Mouse (Mus musculus) olfactory bulb, adult 2 months (tissue): ENCODE data around the gene Gif.

Experiments
- CTCF ChIP-seq: fragments of 200-500 bp; IDR thresholded peaks from 2 replicates; pipeline ENCODE4 v1.5.1; 2012; ENCODE audit warnings: low read depth, mild to moderate bottlenecking, low read length, moderate library complexity; ENCODE audit not compliant: insufficient read depth
- POLR2A ChIP-seq: fragments of 200-500 bp; IDR thresholded peaks from 2 replicates; pipeline ENCODE4 v1.6.1; 2012; ENCODE audit warnings: mild to moderate bottlenecking, low read depth, low read length, moderate library complexity; ENCODE audit not compliant: insufficient read depth

DNA sequence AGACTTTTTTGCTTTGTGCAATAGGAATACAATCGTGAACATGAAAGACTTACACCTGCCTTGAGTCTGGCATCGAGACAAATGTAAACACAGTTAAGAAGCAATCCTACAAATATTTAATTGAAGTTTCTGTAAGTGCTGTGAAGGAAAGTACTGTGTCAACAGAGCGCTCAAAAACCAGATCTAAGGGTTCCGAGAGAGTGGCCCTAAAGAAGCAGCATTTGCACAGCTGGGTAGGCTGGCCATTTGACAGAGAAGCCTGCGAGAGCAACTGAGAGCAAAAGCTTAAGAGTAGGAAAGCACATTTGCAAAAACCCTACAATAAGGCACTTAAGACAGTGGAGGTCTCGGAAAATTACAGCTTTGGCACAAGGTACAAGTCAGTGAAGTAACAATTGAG lies 23.1 kb upstream of the Gif start:
- TF ChIP-seq CTCF (no peak), POLR2A (no peak)
